Mouse (Mus musculus) lung, postnatal 25 days (tissue): ENCODE measurements around the gene Cpm.

ENCODE experiments used
- DNase-seq: peaks from one replicate; pipeline ENCODE4 v3.0.0; 2022; ENCODE audit warnings: low spot score

Cpm gene

GRCm38 (mm10) chr10:117620934-117621501, 8.3 kb upstream of the Cpm start:
- no peak for DNase-seq

DNA sequence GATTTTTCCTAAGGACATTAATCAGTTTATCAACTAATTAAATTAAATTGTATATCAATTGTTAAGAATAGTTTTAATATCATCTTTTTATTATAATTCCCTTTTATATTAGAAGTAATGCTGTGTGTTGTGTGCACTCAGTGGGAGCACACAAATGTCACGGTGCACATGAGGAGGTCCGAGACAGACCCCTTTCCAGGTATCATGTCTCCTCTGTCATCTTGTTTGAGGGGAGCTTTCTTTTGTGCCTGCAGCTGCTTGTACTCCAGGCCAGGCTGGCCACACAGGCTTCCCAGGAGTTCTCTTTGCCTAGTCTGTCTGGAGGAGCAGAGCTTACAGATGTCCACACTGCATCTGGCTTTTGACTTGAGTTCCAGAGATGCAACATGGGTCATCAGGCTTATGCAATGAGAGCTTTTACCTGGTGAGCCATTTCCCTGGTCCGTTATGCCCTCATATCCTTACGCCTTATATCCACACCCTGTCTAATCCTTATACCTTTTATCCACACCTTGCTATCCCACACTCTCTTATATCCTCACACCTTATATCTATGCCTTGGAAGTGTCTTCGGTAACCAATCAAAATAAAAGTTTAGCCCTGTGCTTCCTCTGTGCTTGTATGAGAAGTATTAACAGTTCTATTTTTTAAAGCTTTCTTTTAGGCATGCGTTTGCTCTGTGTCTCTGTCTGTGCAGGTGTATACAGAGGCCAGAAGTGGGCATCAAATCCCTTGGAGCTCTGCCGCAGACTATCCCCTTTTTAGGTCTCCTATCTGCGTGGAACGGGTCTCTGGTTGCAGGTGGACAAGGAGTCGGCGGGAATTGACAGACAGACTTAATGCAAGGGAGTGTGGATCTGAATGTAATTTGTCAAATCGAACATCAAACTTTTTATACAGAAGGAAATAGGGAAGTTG, 7.4 kb upstream of the Cpm start:
- no peak for DNase-seq

DNA sequence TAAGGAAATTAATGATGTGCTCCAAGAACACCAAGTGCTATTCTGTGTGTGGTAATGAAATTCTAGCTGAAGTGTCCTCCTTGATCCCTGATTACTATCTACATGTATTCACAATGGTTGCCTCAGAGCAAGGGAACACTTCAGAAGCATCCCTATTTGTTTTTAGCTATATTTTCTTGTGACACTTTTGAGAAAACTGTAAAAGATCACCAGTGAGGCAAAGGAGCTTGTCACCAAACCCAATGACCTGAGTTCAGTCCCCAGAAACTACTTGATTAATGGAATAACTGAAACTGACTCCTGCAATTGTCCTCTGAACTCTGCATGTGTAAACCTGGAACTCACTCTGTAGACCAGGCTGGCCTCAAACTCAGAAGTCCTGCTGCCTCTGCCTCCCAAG, 5.9 kb upstream of the Cpm start:
- DNase-seq = no peak

DNA sequence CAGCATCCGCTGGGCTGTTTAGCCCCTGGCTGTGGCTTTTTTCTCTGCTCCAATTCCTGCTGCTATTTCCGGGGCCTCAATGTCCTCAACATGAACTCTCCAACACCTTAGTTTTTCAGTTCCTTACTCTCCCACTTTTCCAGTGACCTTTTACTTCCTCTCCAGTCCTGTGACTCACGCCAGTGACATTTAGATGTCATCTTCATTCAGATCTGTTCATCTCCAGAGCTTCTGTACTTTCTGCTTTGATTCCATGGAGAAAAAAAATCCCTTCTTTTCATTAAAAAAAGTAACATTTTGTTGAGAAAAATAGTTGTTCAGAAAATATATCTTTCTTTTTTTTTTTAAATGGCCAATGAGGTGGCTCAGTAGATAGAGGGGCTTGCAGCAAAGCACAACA, 5.1 kb upstream of the Cpm start:
- DNase-seq = no peak

GRCm38 (mm10) chr10:117624655-117625497, 4.4 kb upstream of the Cpm start:
- DNase-seq = no peak

DNA sequence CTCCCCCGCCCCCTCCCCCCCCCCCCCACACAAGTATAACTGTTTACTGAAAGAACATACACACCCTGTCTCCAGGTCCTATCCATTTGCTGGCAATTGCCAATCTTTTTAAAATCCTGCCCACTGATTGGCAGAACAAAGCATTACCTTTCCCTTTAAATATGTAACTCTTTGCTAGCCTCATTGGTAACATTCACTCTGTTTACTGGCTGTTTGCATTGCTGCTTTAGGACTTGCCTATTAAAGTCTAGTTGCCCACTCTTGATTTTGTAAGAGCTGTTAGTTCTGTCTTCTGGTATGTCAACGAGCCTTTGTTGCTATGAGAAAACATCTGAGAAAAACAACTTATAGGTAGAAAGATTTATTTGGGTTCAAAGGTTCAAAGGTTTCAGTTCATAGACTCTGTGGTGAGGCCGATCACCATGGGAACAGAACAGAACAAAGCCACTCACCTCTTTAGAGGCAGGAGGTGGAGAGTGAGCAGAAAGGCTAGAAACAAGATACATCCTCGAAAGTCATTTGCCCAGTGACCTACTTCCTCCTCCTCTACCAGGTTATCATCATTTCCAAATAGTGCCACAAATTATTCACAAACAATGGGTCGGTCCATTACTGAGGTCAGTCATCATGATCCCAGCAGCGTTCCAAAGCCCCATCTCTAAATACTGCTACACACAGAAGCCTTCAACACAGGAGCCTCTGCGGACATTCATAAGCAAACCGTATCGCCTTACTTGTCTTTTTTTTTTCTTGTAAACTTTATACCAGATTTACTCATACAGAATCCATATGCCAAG, 3.6 kb upstream of the Cpm start:
- peak; percentile 43 for DNase-seq

- DNase-seq = no peak
Observed at GRCm38 (mm10) chr10:117626297-117626613, 3.0 kb upstream of the Cpm start.

- no peak for DNase-seq
Observed at GRCm38 (mm10) chr10:117626840-117627615, 2.3 kb upstream of the Cpm start.

GRCm38 (mm10) chr10:117627616-117627930, 1.7 kb upstream of the Cpm start:
- peak; percentile 46 for DNase-seq

- no peak for DNase-seq
Observed at GRCm38 (mm10) chr10:117627949-117628348, 1.4 kb upstream of the Cpm start.

GRCm38 (mm10) chr10:117628363-117629168, 734 bp upstream of the Cpm start:
- DNase-seq = no peak

DNA sequence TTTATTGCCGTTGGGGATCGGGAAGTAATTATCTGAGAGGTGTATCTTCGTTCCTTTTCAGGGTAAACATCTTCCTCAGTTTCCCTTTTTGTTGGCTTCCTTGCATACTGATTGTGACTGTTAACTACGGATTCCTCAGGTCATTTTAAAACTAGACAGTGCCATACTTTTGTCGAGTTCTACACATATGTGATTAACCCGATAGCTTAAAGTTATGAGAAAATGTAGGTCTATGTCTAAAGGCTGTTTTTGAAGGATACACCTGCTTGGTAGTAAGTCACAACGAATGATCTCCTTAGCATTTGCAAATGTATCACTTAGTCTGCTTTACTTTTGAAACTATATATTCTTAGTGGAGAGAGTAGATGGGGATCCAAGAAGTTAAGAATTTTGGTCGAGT, 876 bp downstream of the Cpm start:
- no peak for DNase-seq

- DNase-seq = no peak
Observed at GRCm38 (mm10) chr10:117630810-117631209, 1.5 kb downstream of the Cpm start.

DNA sequence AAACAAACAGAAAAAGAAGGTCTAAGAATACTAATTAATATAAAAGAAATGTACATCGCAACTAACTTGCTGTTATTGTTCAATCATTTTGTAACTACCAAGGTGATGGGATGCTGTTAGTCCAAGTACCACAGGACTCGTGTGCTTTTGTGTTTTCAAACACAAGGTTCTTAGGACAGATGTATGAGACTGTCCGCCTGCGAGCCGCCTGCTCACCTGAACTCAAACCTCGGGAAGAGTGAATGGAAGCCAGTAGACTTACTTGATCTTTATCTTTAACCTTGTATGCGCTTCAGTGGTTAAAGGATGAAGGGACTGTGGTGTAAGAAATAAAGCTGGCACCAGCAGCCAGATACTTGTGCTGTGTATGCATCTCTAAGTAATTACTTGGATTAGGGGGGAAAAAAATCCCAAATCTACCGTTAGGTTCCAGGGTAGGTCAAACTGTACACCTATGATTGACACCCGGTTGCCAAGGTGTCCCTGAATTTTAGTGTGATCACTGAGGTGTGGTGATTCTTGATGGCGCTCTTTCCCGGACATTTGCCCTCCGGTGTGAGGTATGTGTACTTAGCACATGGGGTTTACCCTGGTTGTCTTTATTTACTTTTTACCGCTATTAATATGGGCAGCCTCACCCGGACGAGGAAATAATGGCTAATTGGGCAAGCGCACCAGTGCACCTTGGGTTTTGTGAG, 2.4 kb downstream of the Cpm start:
- no peak for DNase-seq

GRCm38 (mm10) chr10:117632394-117632793, 3.1 kb downstream of the Cpm start:
- no peak for DNase-seq

- no peak for DNase-seq
Observed at GRCm38 (mm10) chr10:117633564-117634208, 4.4 kb downstream of the Cpm start.

DNA sequence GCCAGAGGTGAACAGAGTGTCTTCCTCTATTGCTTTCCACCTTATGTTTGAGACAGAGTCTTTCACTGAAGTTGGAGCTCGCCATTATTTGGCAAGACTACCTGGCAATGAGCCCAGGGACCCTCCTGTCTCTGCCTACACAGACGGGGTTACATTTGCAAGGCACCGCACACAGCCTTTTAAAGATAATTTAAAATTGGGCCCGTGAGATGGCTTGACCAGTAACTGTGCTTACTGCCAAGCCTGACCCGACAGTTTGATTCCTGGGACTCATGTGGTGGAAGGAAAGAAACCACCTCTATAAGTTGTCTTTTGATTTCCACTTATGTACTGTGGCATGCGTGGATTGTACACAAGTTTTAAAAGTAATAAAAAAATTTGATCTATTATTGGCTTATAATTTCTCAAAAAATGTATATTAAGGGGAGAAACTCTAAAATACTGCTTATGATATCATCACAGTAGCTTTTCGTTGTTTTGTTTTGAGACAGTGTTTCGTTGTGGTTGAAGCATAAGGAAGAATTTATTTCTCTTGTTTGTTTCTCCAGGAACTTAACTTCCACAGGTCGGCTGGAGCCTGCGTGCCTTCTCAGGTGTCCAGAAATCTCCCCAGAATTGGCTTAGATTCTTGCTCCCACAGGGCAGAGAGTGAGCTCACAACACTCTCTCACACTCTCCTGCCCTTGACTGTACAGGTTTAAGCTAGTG, 5.2 kb downstream of the Cpm start:
- DNase-seq = no peak

- no peak for DNase-seq
Observed at GRCm38 (mm10) chr10:117635078-117635771, 5.9 kb downstream of the Cpm start.
